Mouse (Mus musculus) neural tube, embryonic 10.5 days (tissue): ENCODE results near the gene Relch.

Source experiments
- DNase-seq: peaks from one replicate; pipeline ENCODE4 v3.0.0-alpha.2; 2017; ENCODE audit warnings: low spot score; ENCODE audit errors: extremely low spot score

Relch gene

DNA sequence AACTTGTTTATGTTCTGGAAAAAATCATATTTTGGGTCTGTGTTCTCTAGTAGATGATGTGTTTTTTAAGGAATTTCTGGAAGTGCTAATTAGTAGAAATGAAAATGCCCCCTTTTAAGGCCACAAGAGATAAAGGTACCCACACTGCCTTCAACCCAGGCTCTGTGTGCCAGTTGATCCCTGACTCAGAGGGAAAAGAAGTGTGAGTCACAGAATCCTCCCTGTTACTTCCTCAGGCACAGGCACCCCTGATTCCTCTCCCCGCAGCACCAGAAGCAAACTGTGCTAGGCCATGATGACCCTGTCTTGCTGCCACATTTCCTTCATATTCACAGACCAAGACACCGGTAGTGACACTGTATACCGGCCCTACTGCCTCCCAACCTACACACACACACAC is 126.4 kb downstream of the Relch start:
- no peak for DNase-seq

DNA sequence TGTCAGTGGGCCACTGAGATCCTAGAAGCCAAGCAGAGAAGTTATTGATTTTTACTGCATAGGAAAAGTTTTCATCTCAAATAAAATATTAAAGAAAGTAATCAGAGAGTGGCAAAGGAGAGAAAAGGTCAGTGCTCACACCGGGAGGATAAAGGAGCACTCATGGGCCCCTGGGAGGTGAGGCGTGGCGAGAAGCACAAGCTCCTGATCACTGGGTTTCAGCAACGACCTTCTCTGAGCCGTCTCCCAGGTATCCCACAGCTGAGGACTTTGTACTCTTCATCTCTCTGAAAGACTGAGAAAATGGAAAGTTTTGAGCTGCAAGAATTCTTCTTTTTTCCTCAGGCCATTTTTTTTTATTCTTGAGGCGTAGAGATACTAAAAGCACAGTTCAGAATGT is 131.0 kb downstream of the Relch start:
- no peak for DNase-seq

DNA sequence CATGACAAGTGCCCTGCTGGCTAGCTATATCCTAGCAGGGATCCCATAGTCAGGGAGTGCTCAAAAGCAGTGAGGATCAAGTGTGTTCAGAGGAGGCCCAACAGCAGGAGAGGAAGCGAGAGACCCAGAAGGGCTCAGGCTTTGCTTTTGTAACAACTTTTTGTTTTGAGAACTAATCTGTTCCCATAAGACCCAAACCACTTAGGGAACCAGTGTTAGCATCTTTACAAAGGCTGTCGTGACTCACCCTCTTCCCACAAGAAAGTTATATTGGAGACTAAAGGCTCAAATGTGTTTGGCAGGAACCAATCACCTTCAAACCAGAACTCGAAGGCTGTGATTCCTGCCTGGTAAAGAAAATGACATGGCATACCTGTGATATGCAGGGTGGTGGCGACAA is 132.0 kb downstream of the Relch start:
- DNase-seq, result no peak

DNA sequence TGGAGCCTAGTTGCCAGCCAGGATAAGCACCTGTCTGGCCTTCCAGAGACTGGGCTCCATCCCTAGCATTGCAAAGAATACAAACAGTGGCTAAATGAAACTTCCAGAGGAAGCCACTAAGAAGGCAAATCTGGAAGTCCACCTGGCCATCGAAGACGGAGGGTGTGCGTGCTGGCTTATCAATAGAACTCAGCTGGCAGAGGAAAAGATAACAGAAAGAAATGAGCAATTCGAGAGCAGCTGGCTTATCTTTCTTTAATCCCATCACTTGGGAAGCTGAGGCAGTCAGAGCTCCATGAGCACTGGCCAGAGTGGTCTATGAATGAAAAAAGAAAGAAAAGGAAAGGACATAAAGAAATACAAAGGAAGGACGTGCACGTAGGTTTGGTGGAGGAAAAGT is 136.9 kb downstream of the Relch start:
- DNase-seq, result no peak

DNA sequence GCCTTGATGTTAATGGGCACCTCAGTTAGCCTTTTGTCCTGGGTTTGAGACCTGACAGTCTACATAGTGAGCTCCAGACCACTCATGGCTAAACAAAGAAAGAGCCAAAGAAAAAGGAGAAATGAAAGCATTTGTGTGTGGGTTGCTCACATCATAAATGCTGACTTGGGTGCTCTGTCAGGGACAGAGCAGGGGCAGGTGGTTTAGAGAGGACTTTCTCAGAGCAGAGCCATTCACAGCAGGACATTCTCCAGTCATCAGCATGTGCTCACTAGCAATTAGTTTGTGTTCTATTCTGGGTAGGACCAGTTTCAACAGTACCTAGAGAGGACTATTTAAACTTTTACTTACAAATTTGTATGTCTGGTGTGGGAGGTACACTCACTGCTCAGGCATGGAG is 137.6 kb downstream of the Relch start:
- no peak for DNase-seq

DNA sequence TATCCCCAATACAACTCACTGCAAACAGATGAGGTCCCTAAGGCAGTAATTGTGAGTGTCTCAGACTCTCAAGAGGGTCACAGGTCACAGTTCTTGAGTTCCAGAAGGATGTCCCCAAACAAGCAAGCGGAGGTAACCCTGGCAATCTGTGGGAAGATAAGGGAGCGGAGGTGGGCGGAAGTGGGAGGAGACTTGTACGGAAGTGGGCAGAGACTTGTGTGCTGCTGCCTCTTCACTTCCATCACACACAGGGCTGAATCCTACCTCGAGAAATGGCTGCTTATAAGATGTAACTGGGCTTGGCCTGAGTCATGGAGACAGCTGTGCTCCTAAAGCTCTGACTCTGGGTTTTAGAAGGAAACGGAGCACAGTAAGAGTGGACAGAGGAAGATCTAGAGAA is 139.3 kb downstream of the Relch start:
- no peak for DNase-seq

DNA sequence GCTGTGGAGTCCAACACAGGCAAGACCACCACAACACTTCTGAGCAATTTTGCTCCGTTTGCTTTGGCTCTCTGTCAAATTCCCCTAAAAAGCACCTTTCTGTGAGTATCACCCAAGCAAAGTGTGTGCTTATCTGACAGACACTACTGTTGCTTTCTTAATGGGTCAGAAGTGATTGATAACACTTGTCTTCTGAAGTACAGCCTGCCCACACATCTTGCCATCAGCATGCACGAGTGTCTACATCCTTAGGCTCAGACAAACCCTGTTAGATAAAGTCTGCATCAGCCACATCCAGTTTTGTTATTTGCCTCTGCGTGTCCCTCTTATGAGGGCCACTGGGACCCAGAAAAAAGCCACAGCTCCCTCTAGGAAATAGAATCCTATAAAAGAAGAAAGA is 140.6 kb downstream of the Relch start:
- no peak for DNase-seq
